Mouse (Mus musculus): ENCODE results near the gene Wdr83os. TPM values are rescaled to one million over a fixed set of nuclear protein-coding genes. Genes with fewer than 3 reads are reported as not detected.
A peak's percentile ranks its signal among the peaks of the same experiment; 100 is the strongest.
"Not testable (repeated sequence)": the region's sequence is repeated elsewhere in the genome, so short reads cannot be mapped to it uniquely, and the experiment has no call there.

The Wdr83os gene
- total RNA-seq, 2 experiments from 2014 or later: 48.2 to 54.8 TPM

- peak; percentile 88 to 91 for DNase-seq (ENCODE audit: low spot score in 2 of 2)
- intact Hi-C loops (cut with DNase I): loop anchor here (5.0 to 10.0 kb wide), 2 partner anchors 34 to 223 kb away; partner anchors contain the start of genes Orc6, Tnpo2 and Vps35
Measured at GRCm38 (mm10) chr8:85071514-85072281, 8.8 kb upstream of the Wdr83os start, which contains the start of gene Dhps. TSS of gene Dhps (plus strand) at chr8:85071757.

GRCm38 (mm10) chr8:85072364-85072929, 8.1 kb upstream of the Wdr83os start:
- no peak for DNase-seq (ENCODE audit: low spot score in 2 of 2)
- intact Hi-C loops (cut with DNase I): loop anchor here (5.0 to 10.0 kb wide), 2 partner anchors 35 to 222 kb away; partner anchors contain the start of genes Orc6, Tnpo2 and Vps35

- intact Hi-C loops (cut with DNase I): loop anchor here (5.0 to 10.0 kb wide), 2 partner anchors 36 to 222 kb away; partner anchors contain the start of genes Orc6, Tnpo2 and Vps35
- DNase-seq (ENCODE audit: low spot score in 2 of 2): no peak
Measured at GRCm38 (mm10) chr8:85073041-85073612, 7.4 kb upstream of the Wdr83os start.

- no peak for DNase-seq (ENCODE audit: low spot score in 2 of 2)
- intact Hi-C loops (cut with DNase I): loop anchor here (5.0 to 10.0 kb wide), 2 partner anchors 37 to 221 kb away; partner anchors contain the start of genes Orc6, Tnpo2 and Vps35
Measured at GRCm38 (mm10) chr8:85074167-85074566, 6.4 kb upstream of the Wdr83os start.

- intact Hi-C loops (cut with DNase I): loop anchor here (5.0 to 10.0 kb wide), 2 partner anchors 37 to 220 kb away; partner anchors contain the start of genes Orc6, Tnpo2 and Vps35
Measured at GRCm38 (mm10) chr8:85074617-85075016, 5.9 kb upstream of the Wdr83os start.

GRCm38 (mm10) chr8:85076001-85076400, 4.5 kb upstream of the Wdr83os start:
- no peak for DNase-seq (ENCODE audit: low spot score in 2 of 2)
- intact Hi-C loops (cut with DNase I): loop anchor here (2.0 to 10.0 kb wide), 2 partner anchors 95 to 219 kb away; partner anchors contain the start of genes Orc6 and Vps35

More at GRCm38 (mm10) chr8:85074617-85075016, 5.9 kb upstream of the Wdr83os start:
- no peak for DNase-seq (ENCODE audit: low spot score in 2 of 2)

GRCm38 (mm10) chr8:85076993-85077392, 3.5 kb upstream of the Wdr83os start:
- DNase-seq (ENCODE audit: low spot score in 2 of 2): peak; percentile 76 to 78
- intact Hi-C loops (cut with DNase I): loop anchor here (2.0 to 10.0 kb wide), 2 partner anchors 94 to 218 kb away; partner anchors contain the start of genes Orc6 and Vps35

GRCm38 (mm10) chr8:85080214-85080531, 367 bp upstream of the Wdr83os start:
- DNase-seq (ENCODE audit: low spot score in 2 of 2): no peak

GRCm38 (mm10) chr8:85081216-85081555, 646 bp downstream of the Wdr83os start, which contains the start of gene Wdr83:
TSS of gene Wdr83 (minus strand) at chr8:85081306.
- no peak for DNase-seq (ENCODE audit: low spot score in 2 of 2)
- intact Hi-C loops (cut with DNase I): loop anchor here (5.0 kb wide), 1 partner anchor 36 kb away; no protein-coding TSS in a partner anchor

More at GRCm38 (mm10) chr8:85080214-85080531, 367 bp upstream of the Wdr83os start:
- intact Hi-C loops (cut with DNase I): loop anchor here (5.0 kb wide), 1 partner anchor 37 kb away; no protein-coding TSS in a partner anchor

GRCm38 (mm10) chr8:85082169-85082568, 1.6 kb downstream of the Wdr83os start:
- DNase-seq (ENCODE audit: low spot score in 2 of 2): not testable (repeated sequence)
- intact Hi-C loops (cut with DNase I): loop anchor here (5.0 kb wide), 1 partner anchor 35 kb away; no protein-coding TSS in a partner anchor

- intact Hi-C loops (cut with DNase I): loop anchor here (5.0 kb wide), 1 partner anchor 34 kb away; no protein-coding TSS in a partner anchor
- DNase-seq (ENCODE audit: low spot score in 2 of 2): peak; percentile 85 to 87
Measured at GRCm38 (mm10) chr8:85083108-85083813, 2.7 kb downstream of the Wdr83os start, which contains the start of gene Man2b1. TSS of gene Man2b1 (plus strand) at chr8:85083270.

- intact Hi-C loops (cut with DNase I): loop anchor here (5.0 kb wide), 1 partner anchor 33 kb away; no protein-coding TSS in a partner anchor
- no peak for DNase-seq (ENCODE audit: low spot score in 2 of 2)
Measured at GRCm38 (mm10) chr8:85084633-85085032, 4.1 kb downstream of the Wdr83os start.

- DNase-seq (ENCODE audit: low spot score in 2 of 2): no peak
- intact Hi-C loops (cut with DNase I): no loop called here
Measured at GRCm38 (mm10) chr8:85086238-85086637, 5.7 kb downstream of the Wdr83os start.

- DNase-seq (ENCODE audit: low spot score in 2 of 2): no peak
- intact Hi-C loops (cut with DNase I): no loop called here
Measured at GRCm38 (mm10) chr8:85088771-85089170, 8.2 kb downstream of the Wdr83os start.

- no peak for DNase-seq (ENCODE audit: low spot score in 2 of 2)
- intact Hi-C loops (cut with DNase I): no loop called here
Measured at GRCm38 (mm10) chr8:85090856-85091255, 10.3 kb downstream of the Wdr83os start.

- intact Hi-C loops (cut with DNase I): no loop called here
- DNase-seq (ENCODE audit: low spot score in 2 of 2): peak in 1 of 2 experiments; percentile 3
Measured at GRCm38 (mm10) chr8:85091526-85092090, 11.1 kb downstream of the Wdr83os start.

GRCm38 (mm10) chr8:85095051-85095450, 14.5 kb downstream of the Wdr83os start:
- intact Hi-C loops (cut with DNase I): no loop called here
- DNase-seq (ENCODE audit: low spot score in 2 of 2): no peak

- intact Hi-C loops (cut with DNase I): no loop called here
- no peak for DNase-seq (ENCODE audit: low spot score in 2 of 2)
Measured at GRCm38 (mm10) chr8:85095566-85095965, 15.0 kb downstream of the Wdr83os start.

GRCm38 (mm10) chr8:85096196-85096595, 15.7 kb downstream of the Wdr83os start:
- no peak for DNase-seq (ENCODE audit: low spot score in 2 of 2)
- intact Hi-C loops (cut with DNase I): no loop called here
